Mouse (Mus musculus) heart, postnatal 25 days (tissue): ENCODE results near the gene Mansc1. TPM values are rescaled to one million over a fixed set of nuclear protein-coding genes. Genes with fewer than 3 reads are reported as not detected.

Source experiments
- DNase-seq: peaks from one replicate; pipeline ENCODE4 v3.0.0; 2022; ENCODE audit warnings: low spot score
- intact Hi-C: fragments of 180-260 bp; cut with DNase I; formaldehyde crosslinking; loops from one replicate; pipeline ENCODE4 v1.15.1; 2025
- total RNA-seq, 2 experiments: library from RNA; stranded (reverse); gene quantifications; 2 replicates each; pipeline ENCODE4 v1.2.3; 2021

Gene Mansc1
- total RNA-seq, 2 experiments from 2014 or later, result 5.5 TPM

GRCm38 (mm10) chr6:134640485-134641475, 8.5 kb upstream of the Mansc1 start:
- peak; percentile 86 for DNase-seq
- intact Hi-C loops, result loop anchor here (2.0 kb wide), 1 partner anchor 24 kb away; no protein-coding TSS in a partner anchor

DNA sequence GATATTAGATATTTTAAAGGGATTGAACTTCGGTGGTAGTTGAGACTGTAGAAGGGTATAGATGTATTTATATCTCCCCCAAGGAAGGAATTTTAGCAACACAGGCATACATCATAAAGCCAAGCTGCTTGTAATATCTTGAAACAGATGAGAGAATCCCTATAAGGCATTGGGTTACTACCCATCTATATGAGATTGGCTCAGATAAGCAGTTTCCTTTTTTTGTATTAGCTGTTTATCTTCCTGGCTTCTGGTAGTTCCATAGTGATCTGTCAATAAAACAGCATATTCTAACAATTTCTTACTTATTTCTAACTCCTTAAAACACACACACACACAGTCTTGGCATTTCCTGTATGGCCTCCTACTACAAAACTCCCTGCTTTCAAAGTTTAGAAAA, 7.6 kb upstream of the Mansc1 start:
- DNase-seq, result no peak
- intact Hi-C loops, result loop anchor here (2.0 kb wide), 1 partner anchor 23 kb away; no protein-coding TSS in a partner anchor

DNA sequence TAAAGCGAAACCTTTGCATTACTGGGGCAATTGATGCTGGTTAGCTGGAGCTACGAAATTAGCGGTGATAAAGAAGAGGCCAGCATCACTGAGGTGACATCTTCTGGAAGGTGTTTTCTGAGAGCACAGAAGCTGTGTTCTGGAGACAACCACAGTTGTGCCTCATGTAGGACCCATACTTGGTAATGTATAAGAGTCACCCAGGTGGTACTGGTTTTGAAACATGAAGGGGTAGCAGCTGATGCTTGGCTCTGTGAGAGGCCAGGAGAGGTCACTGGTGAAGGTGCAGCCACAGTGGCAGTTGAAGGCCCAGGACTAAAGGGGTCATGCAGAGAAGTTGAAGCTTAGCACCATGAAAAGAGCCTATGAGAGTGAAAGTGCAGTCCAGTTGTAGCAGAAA, 6.9 kb upstream of the Mansc1 start, which contains the start of gene Borcs5:
Gene Borcs5 (plus strand): TSS at position 301 of the 400 bp plus-strand sequence.
- intact Hi-C loops, result no loop called here

GRCm38 (mm10) chr6:134636476-134636875, 4.2 kb upstream of the Mansc1 start:
- intact Hi-C loops, result no loop called here
- no peak for DNase-seq

More for the DNA sequence above, 6.9 kb upstream of the Mansc1 start, which contains the start of gene Borcs5:
- DNase-seq, result no peak

GRCm38 (mm10) chr6:134633553-134633952, 1.3 kb upstream of the Mansc1 start:
- intact Hi-C loops, result no loop called here
- no peak for DNase-seq

GRCm38 (mm10) chr6:134632756-134633155, 468 bp upstream of the Mansc1 start:
- intact Hi-C loops, result no loop called here
- no peak for DNase-seq

DNA sequence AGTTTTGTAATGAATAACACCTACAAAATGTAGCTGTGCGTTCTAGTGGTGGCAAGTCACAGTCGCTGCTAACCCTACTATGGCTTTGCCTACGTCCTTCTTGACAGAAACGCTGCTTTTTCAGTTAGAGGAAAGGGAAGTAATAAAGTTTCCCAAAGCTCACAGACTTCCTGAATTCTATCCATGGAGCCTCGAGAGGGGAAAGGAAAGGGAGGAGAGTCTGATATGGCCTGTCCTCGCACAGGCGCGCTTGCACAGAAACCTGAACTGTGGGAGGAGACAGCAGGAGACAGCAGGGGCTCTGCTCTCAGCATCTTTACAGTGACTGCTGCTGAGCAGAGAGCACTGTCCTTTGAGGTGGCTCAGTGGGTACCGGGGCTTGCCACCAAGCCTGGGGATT, 1.8 kb downstream of the Mansc1 start:
- DNase-seq, result no peak
- intact Hi-C loops, result no loop called here

DNA sequence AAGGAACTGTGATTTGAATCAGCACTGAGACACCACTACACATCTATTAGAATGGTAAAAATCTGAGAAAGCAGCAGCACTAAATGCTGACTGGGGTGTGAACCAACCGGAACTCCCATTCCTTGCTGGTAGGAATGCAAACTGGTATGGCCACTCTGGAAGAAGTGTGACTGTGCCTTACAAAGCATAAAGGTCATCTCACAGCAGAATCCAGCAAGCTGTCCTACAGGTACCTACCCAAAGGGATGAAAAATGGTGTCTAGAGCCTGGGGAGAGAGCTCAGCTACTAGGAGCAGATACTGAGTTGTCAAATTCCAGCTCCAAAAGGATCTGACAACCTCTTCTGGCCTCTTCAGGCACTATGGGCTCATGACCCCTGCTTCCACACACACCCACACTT, 5.7 kb downstream of the Mansc1 start:
- DNase-seq, result no peak
- intact Hi-C loops, result no loop called here

- DNase-seq, result no peak
These were observed 6.9 kb downstream of the Mansc1 start for GRCm38 (mm10) chr6:134625431-134625830.

GRCm38 (mm10) chr6:134621552-134621949, 10.7 kb downstream of the Mansc1 start:
- intact Hi-C loops, result no loop called here
- DNase-seq, result no peak

More at GRCm38 (mm10) chr6:134625431-134625830, 6.9 kb downstream of the Mansc1 start:
- intact Hi-C loops, result no loop called here

- DNase-seq, result no peak
- intact Hi-C loops, result no loop called here
These were observed 11.3 kb downstream of the Mansc1 start for GRCm38 (mm10) chr6:134620846-134621551.

GRCm38 (mm10) chr6:134620129-134620528, 12.2 kb downstream of the Mansc1 start:
- intact Hi-C loops, result no loop called here
- DNase-seq, result no peak

DNA sequence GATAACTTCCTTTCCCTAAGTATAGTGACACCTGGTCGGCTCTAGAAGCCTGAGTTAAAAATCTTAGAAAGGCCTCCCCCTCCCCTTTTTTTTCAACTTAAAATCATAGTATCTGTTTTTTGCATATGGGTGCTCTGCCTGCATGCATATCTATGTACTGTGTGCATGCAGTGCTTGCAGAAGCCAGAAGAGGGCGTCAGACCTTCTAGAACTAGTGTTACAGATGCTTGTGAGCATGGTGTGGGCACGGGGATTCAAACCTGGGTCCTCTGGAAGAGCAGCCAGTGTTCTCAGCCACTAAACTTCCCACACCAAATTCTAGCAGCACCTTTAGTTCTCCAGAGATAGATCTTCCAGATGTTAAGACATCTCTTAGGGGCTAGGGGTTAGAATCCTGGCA, 14.7 kb downstream of the Mansc1 start:
- DNase-seq, result no peak
- intact Hi-C loops, result loop anchor here (2.0 kb wide), 1 partner anchor 23 kb away; no protein-coding TSS in a partner anchor

DNA sequence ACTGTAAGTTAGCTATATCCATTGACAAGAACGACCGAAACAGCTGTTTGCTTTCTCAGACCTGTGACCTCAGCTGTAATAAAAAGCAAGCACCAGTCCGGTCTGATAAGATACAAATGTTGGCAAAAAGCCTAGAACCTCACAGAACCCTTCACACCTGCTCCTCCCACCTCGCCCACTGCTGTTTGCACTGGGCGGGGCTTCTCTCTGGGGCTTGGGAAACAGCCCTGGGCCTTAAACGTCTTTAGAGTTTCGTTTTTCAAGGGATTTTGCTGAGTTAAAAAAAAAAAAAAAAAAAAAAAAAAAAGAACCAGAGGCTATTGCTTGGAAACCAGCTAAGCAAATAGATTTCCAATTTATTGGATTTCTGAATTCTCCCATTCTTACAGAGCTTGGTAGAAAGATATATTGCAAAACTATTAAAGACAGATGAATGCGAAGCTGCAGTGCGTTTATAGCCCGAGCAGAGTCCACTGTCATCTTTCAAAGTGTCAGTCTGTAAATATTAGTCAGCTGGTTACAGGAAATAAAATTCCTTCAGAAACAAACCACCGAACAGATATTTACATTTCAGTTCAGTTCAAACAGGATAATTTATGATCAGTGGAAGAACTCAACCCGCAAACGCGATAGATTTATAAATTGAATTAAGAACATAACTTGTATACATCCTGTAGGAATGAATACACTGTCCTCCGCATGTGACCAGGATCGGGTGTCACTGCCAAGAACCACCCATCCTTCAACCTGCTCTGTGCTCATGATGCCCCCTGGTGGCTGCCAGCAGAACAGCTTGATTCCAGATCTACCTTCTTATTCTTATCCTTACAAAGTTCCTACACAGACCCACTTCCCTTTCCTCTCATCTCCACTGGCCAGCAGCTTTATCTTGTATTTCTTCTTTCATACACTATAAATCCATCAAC, 17.3 kb downstream of the Mansc1 start:
- intact Hi-C loops, result loop anchor here (1.0 kb wide), 1 partner anchor 190 kb away; no protein-coding TSS in a partner anchor
- peak; percentile 65 for DNase-seq

DNA sequence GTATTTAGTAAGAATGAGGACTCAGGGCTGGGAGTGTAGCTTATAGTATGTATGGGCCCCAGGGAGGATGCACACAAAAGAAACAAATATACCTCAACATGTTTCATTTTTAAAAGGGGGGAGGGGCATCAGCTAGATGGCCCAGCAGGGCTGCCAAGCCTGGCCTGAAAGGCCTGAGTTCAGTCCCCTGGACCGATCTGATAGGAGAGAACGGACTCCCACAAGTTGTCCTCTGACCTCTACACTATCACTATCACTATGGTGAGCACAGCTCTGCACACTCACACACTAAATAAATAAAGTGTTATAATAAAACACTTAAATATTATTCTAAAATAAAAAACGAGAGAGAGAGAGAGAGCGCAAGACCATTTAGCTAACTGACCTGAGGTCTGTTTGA, 18.0 kb downstream of the Mansc1 start:
- intact Hi-C loops, result no loop called here
- no peak for DNase-seq

DNA sequence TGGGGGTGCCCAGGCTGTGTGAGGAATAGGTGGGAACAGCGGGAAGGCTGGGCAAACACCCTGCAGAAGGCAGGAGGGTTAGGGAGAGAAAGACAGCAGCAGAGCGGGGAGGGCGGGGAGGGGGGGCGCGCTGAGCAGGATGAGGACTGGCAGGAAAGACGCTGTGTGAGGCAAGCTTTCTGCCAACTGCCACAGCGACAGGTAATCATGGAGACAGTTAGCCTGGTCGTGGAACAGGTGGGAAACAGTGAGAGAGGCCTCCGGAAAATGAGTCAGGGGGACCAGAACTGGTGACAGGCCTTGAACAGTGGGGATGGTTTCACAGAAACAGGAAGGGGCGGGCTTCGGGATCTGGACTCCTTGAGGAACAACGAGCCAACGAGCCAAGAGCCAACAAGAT, 20.4 kb downstream of the Mansc1 start:
- intact Hi-C loops, result no loop called here

GRCm38 (mm10) chr6:134610380-134610779, 21.9 kb downstream of the Mansc1 start:
- intact Hi-C loops, result no loop called here
- DNase-seq, result no peak

More for the DNA sequence above, 20.4 kb downstream of the Mansc1 start:
- DNase-seq, result no peak

DNA sequence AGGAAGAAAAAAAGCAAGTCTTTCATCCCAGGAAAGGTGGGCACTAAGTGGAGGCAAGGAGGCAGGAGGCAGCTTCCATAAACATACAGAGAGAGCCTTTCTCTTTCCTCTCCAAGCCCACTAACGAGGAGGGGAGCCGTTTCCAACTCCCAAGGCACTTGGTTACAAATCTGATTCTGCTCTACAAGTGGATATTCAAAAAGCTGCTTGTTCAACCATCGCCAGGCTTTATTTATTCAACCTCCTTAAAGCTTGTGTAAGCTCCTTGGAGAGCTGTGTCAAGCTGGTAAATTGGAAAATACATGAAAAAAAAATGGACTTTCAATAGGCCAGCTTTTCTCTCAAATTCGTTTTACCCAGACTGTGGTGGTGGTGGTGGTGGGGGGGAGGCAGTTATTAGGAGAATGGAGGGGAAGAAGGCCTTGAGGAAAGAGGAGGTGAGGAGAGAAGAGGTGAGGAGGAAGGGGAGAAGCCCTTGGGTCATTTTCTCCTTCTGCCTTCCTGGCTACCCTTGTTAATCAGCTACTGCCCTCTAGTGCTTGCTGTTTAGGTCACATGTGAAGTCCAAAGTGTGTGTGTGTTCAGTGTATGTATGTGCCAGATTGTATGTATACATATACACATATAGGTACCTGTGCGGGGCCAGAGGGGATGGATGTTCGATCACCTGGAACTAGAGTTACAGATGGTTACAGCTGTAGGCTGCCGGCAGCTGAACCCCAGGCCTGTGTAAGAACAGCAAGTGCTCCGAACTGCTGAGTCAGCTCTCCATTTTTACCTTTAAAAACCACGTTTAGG, 25.1 kb downstream of the Mansc1 start:
- intact Hi-C loops, result loop anchor here (2.0 to 10.0 kb wide), 4 partner anchors 40 to 642 kb away; partner anchors contain the start of gene Lrp6
- no peak for DNase-seq
